Mouse (Mus musculus): ENCODE measurements around the gene Ccdc171.

DNA sequence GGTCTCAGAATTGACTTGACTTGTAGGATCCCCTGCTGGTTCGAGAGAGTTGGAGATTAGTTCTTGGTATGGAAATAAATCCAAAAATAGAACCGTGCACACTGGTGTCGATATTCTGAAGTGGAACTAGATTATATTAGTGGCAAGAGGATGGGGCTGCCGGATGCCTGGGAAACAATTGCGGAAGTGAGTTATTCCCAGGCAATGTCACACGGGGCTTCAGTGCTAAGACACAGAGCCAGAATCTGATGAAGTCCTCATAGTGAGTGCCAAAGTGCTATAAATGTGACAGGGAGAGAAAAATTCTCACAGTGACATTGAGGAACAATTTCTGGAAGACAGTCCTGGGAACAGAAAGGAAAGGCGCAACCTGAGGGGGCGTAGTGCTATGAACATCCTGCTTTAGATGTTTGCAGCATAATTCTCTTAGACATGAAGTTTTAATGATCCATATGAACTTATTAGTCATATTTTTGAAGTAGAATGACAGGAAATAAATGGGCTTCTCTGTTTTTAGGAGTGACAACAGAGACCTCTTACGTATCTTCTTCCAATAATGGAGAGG lies 376.8 kb downstream of the Ccdc171 start:
- TF ChIP-seq CTCF (IDR thresholded peaks at IDR 0.05; ENCODE audit: low read depth) (no peak), EP300 (optimal IDR thresholded peaks at IDR 0.05) (no peak)
